Mouse (Mus musculus): ENCODE results near the gene Hif3a.

Gene Hif3a

GRCm38 (mm10) chr7:17023701-17024100, 38.5 kb downstream of the Hif3a start:
- 76% methylated on average over 4 of the region's 4 CpGs for WGBS

GRCm38 (mm10) chr7:17022176-17022575, 40.1 kb downstream of the Hif3a start:
- 93% methylated on average over 15 of the region's 15 CpGs for WGBS

GRCm38 (mm10) chr7:17019426-17020166, 42.6 kb downstream of the Hif3a start:
- WGBS, result 72% methylated on average over 7 of the region's 7 CpGs

GRCm38 (mm10) chr7:17017921-17018320, 44.3 kb downstream of the Hif3a start:
- WGBS, result 44% methylated on average over 2 of the region's 2 CpGs

GRCm38 (mm10) chr7:17017036-17017435, 45.2 kb downstream of the Hif3a start:
- WGBS, result 0% methylated on average over 1 of the region's 1 CpGs

GRCm38 (mm10) chr7:17015381-17015780, 46.8 kb downstream of the Hif3a start:
- 77% methylated on average over 6 of the region's 6 CpGs for WGBS

GRCm38 (mm10) chr7:17011909-17012590, 50.2 kb downstream of the Hif3a start:
- WGBS, result 66% methylated on average over 7 of the region's 7 CpGs

GRCm38 (mm10) chr7:17010010-17010347, 52.2 kb downstream of the Hif3a start:
- 67% methylated on average over 5 of the region's 5 CpGs for WGBS

- 79% methylated on average over 16 of the region's 16 CpGs for WGBS
These were observed 52.8 kb downstream of the Hif3a start for GRCm38 (mm10) chr7:17009326-17010009.

GRCm38 (mm10) chr7:17007300-17007699, 54.9 kb downstream of the Hif3a start:
- WGBS, result 65% methylated on average over 4 of the region's 4 CpGs

GRCm38 (mm10) chr7:17004716-17005115, 57.5 kb downstream of the Hif3a start:
- 76% methylated on average over 7 of the region's 7 CpGs for WGBS

- 59% methylated on average over 7 of the region's 7 CpGs for WGBS
These were observed 58.8 kb downstream of the Hif3a start for GRCm38 (mm10) chr7:17003230-17003960.

- 8% methylated on average over 7 of the region's 7 CpGs for WGBS
These were observed 59.6 kb downstream of the Hif3a start for GRCm38 (mm10) chr7:17002375-17003195.

- WGBS, result 20% methylated on average over 4 of the region's 4 CpGs
These were observed 62.6 kb downstream of the Hif3a start for GRCm38 (mm10) chr7:16999650-17000049.

GRCm38 (mm10) chr7:16999233-16999632, 63.0 kb downstream of the Hif3a start:
- WGBS, result 67% methylated on average over 4 of the region's 4 CpGs

GRCm38 (mm10) chr7:16995345-16995744, 66.9 kb downstream of the Hif3a start:
- 76% methylated on average over 4 of the region's 4 CpGs for WGBS

- 40% methylated on average over 20 of the region's 20 CpGs for WGBS
These were observed 67.8 kb downstream of the Hif3a start for GRCm38 (mm10) chr7:16994400-16994799.

GRCm38 (mm10) chr7:16993651-16994399, 68.4 kb downstream of the Hif3a start:
- 50% methylated on average over 27 of the region's 27 CpGs for WGBS

GRCm38 (mm10) chr7:16992451-16992807, 69.8 kb downstream of the Hif3a start, which contains the start of gene Ccdc8:
Gene Ccdc8 (plus strand): TSS chr7:16992708.
- WGBS, result 98% methylated on average over 5 of the region's 5 CpGs

GRCm38 (mm10) chr7:16991681-16992450, 70.4 kb downstream of the Hif3a start:
- WGBS, result 71% methylated on average over 18 of the region's 18 CpGs
